Mouse (Mus musculus) liver, adult (tissue): ENCODE data around the gene Traf1.

ENCODE experiments used
- GATA4 ChIP-seq: IDR thresholded peaks from 2 replicates; pipeline ENCODE4 v1.6.1; 2014; ENCODE audit warnings: mild to moderate bottlenecking, low read length; ENCODE audit not compliant: insufficient replicate concordance

Gene Traf1

DNA sequence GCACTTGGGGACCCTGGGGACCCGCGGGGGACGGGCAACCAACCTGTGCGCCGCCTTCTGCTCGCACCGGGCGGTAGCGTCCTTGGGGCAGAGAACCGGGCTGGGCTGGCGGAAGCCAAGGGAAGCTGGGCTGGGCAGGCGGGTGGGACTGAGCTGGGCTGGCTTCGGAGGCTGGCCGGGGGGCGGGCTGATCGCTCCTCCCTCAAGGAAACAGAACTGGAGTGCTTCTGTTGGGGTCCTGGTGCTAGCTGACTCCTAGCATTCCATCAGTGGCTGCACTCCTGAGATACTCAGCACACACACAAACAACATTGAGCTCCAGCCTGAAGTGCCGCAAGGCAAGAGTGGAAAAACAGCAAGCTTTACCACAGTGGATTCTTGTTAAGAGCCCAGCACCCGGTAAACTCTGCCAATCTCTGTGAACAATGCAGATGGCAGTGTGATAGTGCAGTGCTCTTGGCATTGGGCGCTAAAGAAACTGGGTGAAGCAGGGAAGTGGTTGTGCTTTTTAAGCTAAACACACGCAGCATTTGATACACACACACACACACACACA, at the start of gene Traf1:
Gene Traf1 (minus strand): TSS at position 292 of the 556 bp plus-strand sequence.
- no peak for TF ChIP-seq GATA4

GRCm38 (mm10) chr2:34998956-34999355, 37.4 kb upstream of the Traf1 start:
- TF ChIP-seq GATA4, result no peak

DNA sequence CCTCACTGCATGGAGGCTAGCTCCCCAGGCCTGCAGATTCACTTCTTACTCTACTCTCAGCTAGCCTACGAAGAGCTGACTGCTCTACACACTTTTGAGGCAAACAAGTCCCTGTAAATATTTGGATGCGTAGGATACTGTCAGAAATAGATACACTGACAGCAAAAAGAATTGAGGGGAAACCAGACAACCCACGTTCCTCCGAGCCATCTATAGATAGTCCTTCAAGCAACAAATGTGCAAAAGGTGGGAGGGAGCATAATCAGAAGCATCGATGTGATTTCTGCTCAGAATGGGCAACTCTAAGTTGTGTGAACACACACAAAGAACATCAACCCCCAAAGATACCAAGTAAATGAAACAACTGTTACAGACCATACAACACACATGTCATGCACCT, 34.9 kb upstream of the Traf1 start:
- no peak for TF ChIP-seq GATA4

- no peak for TF ChIP-seq GATA4
Observed at GRCm38 (mm10) chr2:34993696-34994356, 32.3 kb upstream of the Traf1 start.

- no peak for TF ChIP-seq GATA4
Observed at GRCm38 (mm10) chr2:34992729-34993695, 31.4 kb upstream of the Traf1 start.

GRCm38 (mm10) chr2:34991966-34992365, 30.4 kb upstream of the Traf1 start:
- no peak for TF ChIP-seq GATA4

- no peak for TF ChIP-seq GATA4
Observed at GRCm38 (mm10) chr2:34989749-34990148, 28.2 kb upstream of the Traf1 start.

DNA sequence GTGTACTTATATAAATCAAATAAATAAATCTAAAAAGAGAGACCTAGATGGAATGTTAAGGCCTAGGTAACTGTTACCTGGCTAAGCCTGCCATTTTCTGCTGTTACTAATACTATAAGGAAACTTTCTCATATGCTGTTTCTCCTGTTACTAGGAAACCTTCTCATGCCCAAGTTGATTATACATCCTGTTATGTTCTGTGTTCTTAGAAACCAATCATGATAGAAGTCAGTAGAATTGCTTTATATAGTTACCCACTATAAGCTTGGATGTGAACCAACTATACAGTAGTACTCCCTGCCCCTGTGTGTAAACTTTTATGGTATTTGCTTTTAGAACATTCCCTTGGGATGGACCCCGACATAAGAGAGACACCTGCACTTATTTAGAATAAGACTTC, 26.0 kb upstream of the Traf1 start:
- no peak for TF ChIP-seq GATA4

- TF ChIP-seq GATA4, result no peak
Observed at GRCm38 (mm10) chr2:34984885-34985284, 23.3 kb upstream of the Traf1 start.

DNA sequence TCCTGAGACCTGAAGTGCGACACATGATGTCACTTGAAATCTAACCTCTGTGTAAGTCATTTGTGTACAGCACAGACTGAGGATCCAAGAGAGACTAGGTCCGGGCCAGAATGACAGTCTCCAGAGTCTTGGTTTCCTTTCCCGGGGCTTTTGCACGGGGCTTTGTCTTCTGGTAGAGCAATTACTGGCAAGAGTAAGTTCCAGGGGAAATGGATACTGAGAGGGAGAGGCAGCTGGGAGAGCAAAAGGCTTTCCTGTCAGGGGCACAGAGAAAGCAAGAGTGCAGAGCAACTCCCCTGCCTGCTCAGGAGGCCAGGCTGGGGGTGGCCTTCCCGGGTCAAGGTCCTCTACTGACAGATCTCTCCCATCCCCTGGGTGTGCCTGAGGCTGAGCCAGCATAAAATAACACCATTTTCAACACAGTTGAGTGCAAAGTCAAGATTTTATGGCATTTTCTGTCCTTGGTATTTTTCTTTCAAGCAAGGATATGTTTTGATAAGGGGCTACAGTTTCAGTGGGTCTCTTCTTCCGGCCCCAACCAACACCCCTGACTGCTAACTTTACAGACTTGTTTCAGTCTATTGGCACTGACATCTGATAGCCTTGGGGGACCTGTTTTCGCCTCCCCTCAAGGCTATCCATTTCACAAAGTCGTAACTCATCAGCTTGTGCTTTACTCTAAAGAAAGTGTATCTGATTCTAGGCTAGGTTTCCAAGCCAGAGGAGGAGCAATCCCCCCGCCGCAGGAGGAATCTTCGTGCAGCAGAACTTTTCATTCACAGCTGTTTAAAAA, 21.5 kb upstream of the Traf1 start:
- TF ChIP-seq GATA4, result no peak

DNA sequence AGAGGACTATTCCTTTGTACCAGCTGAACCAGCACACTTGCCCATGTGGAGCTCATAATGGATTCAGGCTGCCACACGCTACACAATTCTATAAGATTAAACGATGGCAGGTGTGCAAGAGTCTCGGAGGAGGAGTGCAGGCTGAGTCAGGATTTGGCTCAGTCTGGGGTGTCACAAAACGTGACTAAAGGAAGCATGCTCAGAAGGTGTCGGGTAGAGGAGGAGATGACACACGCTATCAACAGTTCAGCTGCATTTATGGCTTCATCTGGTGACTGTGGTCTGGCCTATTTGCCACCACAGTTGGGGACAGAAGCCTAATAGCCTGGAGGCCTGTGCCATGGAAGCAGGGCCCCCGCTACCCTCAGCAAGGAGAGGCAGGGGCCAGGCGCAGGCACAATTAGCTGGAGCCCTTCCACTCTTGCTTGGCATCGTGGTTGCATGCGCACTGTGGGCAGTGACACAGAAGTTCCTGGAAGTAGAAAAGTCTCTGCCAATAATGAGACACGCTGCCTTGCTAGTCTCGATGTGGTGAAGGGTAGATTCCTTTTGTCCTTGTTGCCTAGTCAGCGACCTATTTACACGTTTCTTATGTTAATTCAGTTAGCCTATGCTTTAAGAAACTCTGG, 20.6 kb upstream of the Traf1 start:
- TF ChIP-seq GATA4, result no peak

DNA sequence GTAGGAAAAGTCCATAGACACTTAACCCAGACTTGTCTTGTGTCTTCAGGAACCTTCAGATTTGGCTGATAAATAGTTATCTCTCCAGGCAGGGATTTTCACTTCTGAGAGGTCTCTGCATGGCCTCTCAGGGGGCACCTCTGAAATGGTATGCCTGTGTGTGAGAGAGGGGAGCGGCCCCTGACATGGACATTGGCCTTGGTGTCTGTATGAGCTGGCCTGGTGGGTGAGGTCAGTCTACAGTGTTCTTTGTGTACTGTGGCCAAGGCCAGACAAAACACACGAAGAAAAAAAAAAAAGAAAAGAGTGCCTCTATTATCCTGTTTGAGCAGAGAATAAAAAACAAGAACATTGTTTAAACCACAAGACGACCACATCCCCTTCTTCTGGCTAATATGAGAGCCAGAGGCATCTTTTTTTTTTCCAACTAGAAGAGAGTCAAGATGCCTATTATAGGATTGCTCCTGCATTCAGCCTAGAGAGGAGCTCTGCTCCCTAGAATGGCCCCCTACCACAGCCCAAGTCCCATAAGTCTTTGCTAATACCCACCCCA, 18.0 kb upstream of the Traf1 start:
- no peak for TF ChIP-seq GATA4

DNA sequence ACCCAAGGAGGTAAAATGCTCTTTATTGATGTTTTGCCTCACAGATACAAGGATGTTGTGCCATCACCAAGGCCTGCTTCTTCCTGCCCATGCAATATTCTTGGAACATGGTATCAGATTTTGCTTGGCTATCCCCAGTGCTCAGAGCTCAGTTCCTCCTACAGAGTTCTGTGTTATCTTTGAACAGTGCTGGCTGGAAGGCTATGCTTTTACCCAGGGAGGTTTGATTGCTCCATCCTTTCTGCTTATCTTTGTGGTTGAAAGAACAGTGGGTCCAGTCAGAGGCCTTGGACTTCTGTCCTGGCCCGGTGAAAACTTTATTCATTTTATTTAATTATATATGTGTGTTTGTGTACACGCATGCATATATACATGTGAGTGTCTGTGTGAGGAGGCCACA, 16.7 kb upstream of the Traf1 start:
- TF ChIP-seq GATA4, result no peak

DNA sequence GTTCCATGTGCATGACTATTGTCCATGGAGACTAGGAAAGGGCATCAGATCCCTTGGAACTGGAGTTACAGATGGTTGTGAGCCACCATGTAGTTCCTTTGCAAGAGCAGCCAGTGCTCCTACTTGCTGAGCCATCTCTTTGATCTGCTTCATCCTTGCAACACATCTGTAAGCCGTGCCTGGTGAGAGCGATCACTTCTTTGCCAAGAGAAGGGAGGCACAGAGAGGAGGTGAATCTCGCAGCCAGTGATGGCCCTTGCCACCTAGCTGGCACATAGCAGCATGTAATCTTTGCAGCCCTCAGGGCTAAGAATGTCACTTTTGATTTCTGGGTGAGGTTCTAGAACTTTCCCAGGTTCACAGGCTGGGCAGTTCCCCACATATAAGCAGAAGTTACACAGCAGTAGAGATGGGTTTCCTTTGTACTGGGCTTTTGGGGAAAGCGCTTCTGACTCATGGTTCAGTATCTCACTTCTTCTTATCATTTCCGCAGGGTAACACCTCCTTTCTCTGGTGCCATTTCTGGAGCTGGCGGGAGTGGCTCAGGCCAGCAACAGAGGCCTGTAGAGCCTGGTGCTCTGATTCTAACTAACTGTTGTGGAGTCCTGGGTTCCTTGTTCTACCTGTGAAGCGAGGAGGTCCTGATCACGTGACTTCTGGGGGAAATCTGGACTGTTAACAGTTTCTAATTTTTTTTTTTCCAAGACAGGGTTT, 15.5 kb upstream of the Traf1 start:
- no peak for TF ChIP-seq GATA4
